Mouse (Mus musculus): ENCODE measurements around the gene Ccdc38. TPM values are rescaled to one million over a fixed set of nuclear protein-coding genes. Genes with fewer than 3 reads are reported as not detected.

Ccdc38 gene
- total and polyA plus RNA-seq, 3 experiments: not detected

GRCm38 (mm10) chr10:93568671-93569070 lies 28.2 kb downstream of the Ccdc38 start:
- TF ChIP-seq EP300 (IDR thresholded peaks at IDR 0.05; ENCODE audit: insufficient read depth, low read depth, low read length) (no peak), POLR2A (IDR thresholded peaks at IDR 0.05; ENCODE audit: insufficient read depth, low read depth, low read length) (no peak), CTCF (IDR thresholded peaks at IDR 0.05) (no peak)
- Histone ChIP-seq H3K27me3 (ENCODE audit: control insufficient read depth, insufficient read depth, low read length) (no peaks in the 10 kb centered on the region), H3K4me3 (no peak overlapping the region), H3K36me3 (ENCODE audit: control insufficient read depth, insufficient read depth, low read length) (no peaks in the 10 kb centered on the region), H3K27ac (no peak overlapping the region), H3K9ac (ENCODE audit: low read depth, low read length) (no peak overlapping the region), H3K4me1 (ENCODE audit: control insufficient read depth, insufficient read depth, low read length) (no peaks in the 10 kb centered on the region), H3K79me2 (replicated peaks; ENCODE audit: control insufficient read depth, insufficient read depth, low read length) (no peaks in the 10 kb centered on the region)
- no peak for DNase-seq
- WGBS: 83% methylated on average over 6 of the region's 6 CpGs
- intact Hi-C loops (cut with DNase I): no loop called here

GRCm38 (mm10) chr10:93572209-93572608 lies 31.8 kb downstream of the Ccdc38 start:
- no peak overlapping the region for H3K9ac ChIP-seq (ENCODE audit: low read depth, low read length)
- no peak for TF ChIP-seq POLR2A (IDR thresholded peaks at IDR 0.05; ENCODE audit: insufficient read depth, low read depth, low read length)
- no peak for TF ChIP-seq EP300 (IDR thresholded peaks at IDR 0.05; ENCODE audit: insufficient read depth, low read depth, low read length)
- no peak for TF ChIP-seq CTCF (IDR thresholded peaks at IDR 0.05)
- no peak overlapping the region for H3K27ac ChIP-seq
- no peak overlapping the region for H3K4me3 ChIP-seq
- 36% methylated on average over 2 of the region's 2 CpGs for WGBS
- H3K4me1 ChIP-seq (ENCODE audit: control insufficient read depth, insufficient read depth, low read length): no peaks in the 10 kb centered on the region
- intact Hi-C loops (cut with DNase I): loop anchor here (10.0 kb wide), 2 partner anchors 87 to 527 kb away; partner anchors contain the start of gene Hal
- no peaks in the 10 kb centered on the region for H3K79me2 ChIP-seq (replicated peaks; ENCODE audit: control insufficient read depth, insufficient read depth, low read length)
- no peaks in the 10 kb centered on the region for H3K27me3 ChIP-seq (ENCODE audit: control insufficient read depth, insufficient read depth, low read length)
- DNase-seq: no peak
- no peaks in the 10 kb centered on the region for H3K36me3 ChIP-seq (ENCODE audit: control insufficient read depth, insufficient read depth, low read length)

- no peaks in the 10 kb centered on the region for H3K36me3 ChIP-seq (ENCODE audit: control insufficient read depth, insufficient read depth, low read length)
- H3K4me3 ChIP-seq: no peak overlapping the region
- no peak overlapping the region for H3K27ac ChIP-seq
- no peak overlapping the region for H3K9ac ChIP-seq (ENCODE audit: low read depth, low read length)
- H3K79me2 ChIP-seq (replicated peaks; ENCODE audit: control insufficient read depth, insufficient read depth, low read length): no peaks in the 10 kb centered on the region
- 48% methylated on average over 4 of the region's 4 CpGs for WGBS
- TF ChIP-seq POLR2A (IDR thresholded peaks at IDR 0.05; ENCODE audit: insufficient read depth, low read depth, low read length): no peak
- no peak for TF ChIP-seq CTCF (IDR thresholded peaks at IDR 0.05)
- TF ChIP-seq EP300 (IDR thresholded peaks at IDR 0.05; ENCODE audit: insufficient read depth, low read depth, low read length): no peak
- H3K4me1 ChIP-seq (ENCODE audit: control insufficient read depth, insufficient read depth, low read length): no peaks in the 10 kb centered on the region
- no peaks in the 10 kb centered on the region for H3K27me3 ChIP-seq (ENCODE audit: control insufficient read depth, insufficient read depth, low read length)
- intact Hi-C loops (cut with DNase I): loop anchor here (10.0 kb wide), 2 partner anchors 90 to 530 kb away; partner anchors contain the start of gene Hal
- no peak for DNase-seq
These were observed 34.5 kb downstream of the Ccdc38 start for GRCm38 (mm10) chr10:93574966-93575365.

GRCm38 (mm10) chr10:93575960-93576359 lies 35.5 kb downstream of the Ccdc38 start:
- Histone ChIP-seq H3K9ac (ENCODE audit: low read depth, low read length) (no peak overlapping the region), H3K27me3 (ENCODE audit: control insufficient read depth, insufficient read depth, low read length) (no peaks in the 10 kb centered on the region), H3K36me3 (ENCODE audit: control insufficient read depth, insufficient read depth, low read length) (no peaks in the 10 kb centered on the region), H3K27ac (no peak overlapping the region), H3K4me1 (ENCODE audit: control insufficient read depth, insufficient read depth, low read length) (no peaks in the 10 kb centered on the region), H3K79me2 (replicated peaks; ENCODE audit: control insufficient read depth, insufficient read depth, low read length) (no peaks in the 10 kb centered on the region), H3K4me3 (no peak overlapping the region)
- TF ChIP-seq EP300 (IDR thresholded peaks at IDR 0.05; ENCODE audit: insufficient read depth, low read depth, low read length) (no peak), POLR2A (IDR thresholded peaks at IDR 0.05; ENCODE audit: insufficient read depth, low read depth, low read length) (no peak), CTCF (IDR thresholded peaks at IDR 0.05) (no peak)
- intact Hi-C loops (cut with DNase I): loop anchor here (10.0 kb wide), 2 partner anchors 91 to 531 kb away; partner anchors contain the start of gene Hal
- DNase-seq: no peak
- WGBS: 79% methylated on average over 8 of the region's 8 CpGs

GRCm38 (mm10) chr10:93577271-93577886 lies 36.9 kb downstream of the Ccdc38 start:
- no peaks in the 10 kb centered on the region for H3K79me2 ChIP-seq (replicated peaks; ENCODE audit: control insufficient read depth, insufficient read depth, low read length)
- peak; percentile 64 to 71 for DNase-seq
- H3K4me3 ChIP-seq: no peak overlapping the region
- no peak for TF ChIP-seq POLR2A (IDR thresholded peaks at IDR 0.05; ENCODE audit: insufficient read depth, low read depth, low read length)
- TF ChIP-seq CTCF (IDR thresholded peaks at IDR 0.05): peak; percentile 90
- TF ChIP-seq EP300 (IDR thresholded peaks at IDR 0.05; ENCODE audit: insufficient read depth, low read depth, low read length): 0 out of 2 replicates have a peak, but pooled peaks have one; percentile 48
- H3K36me3 ChIP-seq (ENCODE audit: control insufficient read depth, insufficient read depth, low read length): no peaks in the 10 kb centered on the region
- no peaks in the 10 kb centered on the region for H3K4me1 ChIP-seq (ENCODE audit: control insufficient read depth, insufficient read depth, low read length)
- no peaks in the 10 kb centered on the region for H3K27me3 ChIP-seq (ENCODE audit: control insufficient read depth, insufficient read depth, low read length)
- WGBS: 55% methylated on average over 13 of the region's 13 CpGs
- no peak overlapping the region for H3K27ac ChIP-seq
- H3K9ac ChIP-seq (ENCODE audit: low read depth, low read length): no peak overlapping the region
- intact Hi-C loops (cut with DNase I): loop anchor here (10.0 kb wide), 2 partner anchors 93 to 533 kb away; partner anchors contain the start of gene Hal

GRCm38 (mm10) chr10:93588796-93589195 lies 48.4 kb downstream of the Ccdc38 start:
- no peak for DNase-seq
- Histone ChIP-seq H3K4me3 (peak overlapping the region; percentile 69), H3K27ac (peak overlapping the region; percentile 67), H3K4me1 (ENCODE audit: control insufficient read depth, insufficient read depth, low read length) (peaks cover 1% of the 10 kb centered on the region), H3K79me2 (replicated peaks; ENCODE audit: control insufficient read depth, insufficient read depth, low read length) (peaks cover 3% of the 10 kb centered on the region; the same call in 1 of the 2 replicates), H3K36me3 (ENCODE audit: control insufficient read depth, insufficient read depth, low read length) (peaks cover 5% of the 10 kb centered on the region; the same call in 1 of the 2 replicates), H3K27me3 (ENCODE audit: control insufficient read depth, insufficient read depth, low read length) (no peaks in the 10 kb centered on the region), H3K9ac (ENCODE audit: low read depth, low read length) (peak overlapping the region; percentile 69)
- no peak for TF ChIP-seq POLR2A (IDR thresholded peaks at IDR 0.05; ENCODE audit: insufficient read depth, low read depth, low read length)
- TF ChIP-seq EP300 (IDR thresholded peaks at IDR 0.05; ENCODE audit: insufficient read depth, low read depth, low read length): no peak
- TF ChIP-seq CTCF (IDR thresholded peaks at IDR 0.05): no peak
- 2% methylated on average over 11 of the region's 11 CpGs for WGBS
- intact Hi-C loops (cut with DNase I): no loop called here

All from heart, adult 2 months (tissue).